Mouse (Mus musculus): Measurements from ENCODE around the gene Rgs7.

The Rgs7 gene

GRCm38 (mm10) chr1:175178733-175179132, 313.6 kb downstream of the Rgs7 start:
- no peak for DNase-seq (ENCODE audit: low spot score in 2 of 2)

GRCm38 (mm10) chr1:175174918-175175675, 317.2 kb downstream of the Rgs7 start:
- DNase-seq (ENCODE audit: low spot score in 2 of 2) = no peak

GRCm38 (mm10) chr1:175155469-175155868, 336.8 kb downstream of the Rgs7 start:
- DNase-seq (ENCODE audit: low spot score in 2 of 2) = no peak

- no peak for DNase-seq (ENCODE audit: low spot score in 2 of 2)
Observed at GRCm38 (mm10) chr1:175143051-175143450, 349.2 kb downstream of the Rgs7 start.

GRCm38 (mm10) chr1:175128525-175128924, 363.8 kb downstream of the Rgs7 start:
- no peak for DNase-seq (ENCODE audit: low spot score in 2 of 2)

- no peak for DNase-seq (ENCODE audit: low spot score in 2 of 2)
Observed at GRCm38 (mm10) chr1:175124416-175124815, 367.9 kb downstream of the Rgs7 start.

- no peak for DNase-seq (ENCODE audit: low spot score in 2 of 2)
Observed at GRCm38 (mm10) chr1:175118904-175119555, 373.3 kb downstream of the Rgs7 start.

GRCm38 (mm10) chr1:175108270-175108860, 383.9 kb downstream of the Rgs7 start:
- no peak for DNase-seq (ENCODE audit: low spot score in 2 of 2)

- DNase-seq (ENCODE audit: low spot score in 2 of 2) = no peak
Observed at GRCm38 (mm10) chr1:175106315-175106714, 386.0 kb downstream of the Rgs7 start.

GRCm38 (mm10) chr1:175105426-175105825, 386.9 kb downstream of the Rgs7 start:
- no peak for DNase-seq (ENCODE audit: low spot score in 2 of 2)

- no peak for DNase-seq (ENCODE audit: low spot score in 2 of 2)
Observed at GRCm38 (mm10) chr1:175097014-175097413, 395.3 kb downstream of the Rgs7 start.

- no peak for DNase-seq (ENCODE audit: low spot score in 2 of 2)
Observed at GRCm38 (mm10) chr1:175082104-175082503, 410.2 kb downstream of the Rgs7 start.

- DNase-seq (ENCODE audit: low spot score in 2 of 2) = no peak
Observed at GRCm38 (mm10) chr1:175079819-175080608, 412.3 kb downstream of the Rgs7 start.

- no peak for DNase-seq (ENCODE audit: low spot score in 2 of 2)
Observed at GRCm38 (mm10) chr1:175073500-175074232, 418.6 kb downstream of the Rgs7 start.

GRCm38 (mm10) chr1:175069758-175070290, 422.5 kb downstream of the Rgs7 start:
- no peak for DNase-seq (ENCODE audit: low spot score in 2 of 2)

- DNase-seq (ENCODE audit: low spot score in 2 of 2) = no peak
Observed at GRCm38 (mm10) chr1:175049121-175049520, 443.2 kb downstream of the Rgs7 start.

- DNase-seq (ENCODE audit: low spot score in 2 of 2) = no peak
Observed at GRCm38 (mm10) chr1:175041167-175041817, 451.0 kb downstream of the Rgs7 start.

- DNase-seq (ENCODE audit: low spot score in 2 of 2) = no peak
Observed at GRCm38 (mm10) chr1:175040038-175040437, 452.3 kb downstream of the Rgs7 start.

- no peak for DNase-seq (ENCODE audit: low spot score in 2 of 2)
Observed at GRCm38 (mm10) chr1:175039567-175039966, 452.7 kb downstream of the Rgs7 start.

- DNase-seq (ENCODE audit: low spot score in 2 of 2) = no peak
Observed at GRCm38 (mm10) chr1:175035461-175035860, 456.8 kb downstream of the Rgs7 start.

GRCm38 (mm10) chr1:175032015-175032414, 460.3 kb downstream of the Rgs7 start:
- no peak for DNase-seq (ENCODE audit: low spot score in 2 of 2)

Data from thymus, postnatal 10 days (tissue).